Comparison of ENCODE assay signal across 22 mouse cellular contexts in genomic region chr3:55331694-55332093, GRCm38 (mm10).
DNase-seq lines count a peak whose midpoint lies in the region; ATAC-seq lines count a peak whose summit lies in the region.
"Had no signal": no experiment of that assay in that cellular context is flagged by ENCODE, and none has a peak within 500 bp of the region (broad histone marks: within the 10 kb centered on the region; RNA-seq: fewer than 3 reads in every experiment).

No protein-coding gene starts in this region.

- DNase-seq in layer of hippocampus, adult 11-12 months (ENCODE audit: low spot score): peak; percentile 3
- DNase-seq in layer of hippocampus, adult 9-11 months: no peak
- DNase-seq in 416B (ENCODE audit: low read depth): peak; percentile 3
- DNase-seq in A20 (ENCODE audit: low read depth, low spot score): peak; percentile 20
- peak; percentile 54 for DNase-seq in ZHBTc4 (ENCODE audit: low read depth, low spot score)
- DNase-seq in right cerebral cortex, postnatal 4 days: no peak
- DNase-seq: adrenal gland, adult 8-10 months; cerebellum, adult 9-10 months; gastrocnemius, postnatal 36 days; kidney, postnatal 10 days; lung, postnatal 10 days; right cerebral cortex, adult 18-20 months; thymus, adult 18-20 months had no signal

- H3K4me2 ChIP-seq in neural tube, embryonic 15.5 days: no peak overlapping the region
- H3K4me2 ChIP-seq: forebrain, embryonic 13.5 days; hindbrain, embryonic 12.5 days; midbrain, embryonic 13.5 days; neural tube, embryonic 12.5 days had no signal

- H3K4me3 ChIP-seq in neural tube, embryonic 15.5 days (replicated peaks): no peak overlapping the region
- H3K4me3 ChIP-seq: erythroblast, embryonic 14.5 days; forebrain, embryonic 13.5 days; heart, embryonic 10.5 days; hindbrain, embryonic 12.5 days; midbrain, embryonic 13.5 days; neural tube, embryonic 12.5 days had no signal

- no peak overlapping the region for H3K27ac ChIP-seq in neural tube, embryonic 15.5 days (replicated peaks)
- H3K27ac ChIP-seq: forebrain, embryonic 13.5 days; heart, embryonic 10.5 days; hindbrain, embryonic 12.5 days; midbrain, embryonic 13.5 days; neural tube, embryonic 12.5 days had no signal

- no peak for ATAC-seq in neural tube, embryonic 15.5 days (ENCODE audit: low FRiP score)
- ATAC-seq: CD4-positive, CD25-positive, alpha-beta regulatory T cell, adult 4 months; forebrain, embryonic 13.5 days; intestine, postnatal 0 days; midbrain, embryonic 13.5 days had no signal

- no peaks in the 10 kb centered on the region for H3K4me1 ChIP-seq in neural tube, embryonic 15.5 days
- H3K4me1 ChIP-seq: forebrain, embryonic 13.5 days; heart, embryonic 10.5 days; hindbrain, embryonic 12.5 days; midbrain, embryonic 13.5 days; neural tube, embryonic 12.5 days had no signal

- no peaks in the 10 kb centered on the region for H3K9me3 ChIP-seq in neural tube, embryonic 15.5 days (replicated peaks)
- H3K9me3 ChIP-seq: forebrain, embryonic 13.5 days; heart, embryonic 10.5 days; midbrain, embryonic 13.5 days; neural tube, embryonic 12.5 days had no signal

- no peaks in the 10 kb centered on the region for H3K36me3 ChIP-seq in neural tube, embryonic 15.5 days
- H3K36me3 ChIP-seq: heart, embryonic 10.5 days had no signal

- no peak overlapping the region for H3K9ac ChIP-seq in neural tube, embryonic 15.5 days (replicated peaks)
- H3K9ac ChIP-seq: forebrain, embryonic 13.5 days; hindbrain, embryonic 12.5 days; midbrain, embryonic 13.5 days; neural tube, embryonic 12.5 days had no signal

- no peaks in the 10 kb centered on the region for H3K27me3 ChIP-seq in neural tube, embryonic 15.5 days (replicated peaks)
- H3K27me3 ChIP-seq: forebrain, embryonic 13.5 days; hindbrain, embryonic 12.5 days; midbrain, embryonic 13.5 days; neural tube, embryonic 12.5 days had no signal

Comparison
In these comparisons a context has a peak if more than half of its experiments do, and no peak if none do; other contexts are left out.
1. DNase-seq: peak in layer of hippocampus, adult 11-12 months (single experiment), 416B (single experiment), A20 (single experiment) and ZHBTc4 (single experiment); none in layer of hippocampus, adult 9-11 months (single experiment) and right cerebral cortex, postnatal 4 days (single experiment).